Mouse (Mus musculus) liver (tissue): Measurements from ENCODE around the gene Prdx5.

Experiments
- DNase-seq: peaks from one replicate; pipeline ENCODE4 v3.0.0-alpha.2; 2020; ENCODE audit warnings: mixed read lengths

Gene Prdx5

GRCm38 (mm10) chr19:6936299-6936698, 26.4 kb upstream of the Prdx5 start:
- no peak for DNase-seq

- no peak for DNase-seq
Observed at GRCm38 (mm10) chr19:6934195-6934977, 24.5 kb upstream of the Prdx5 start, which contains the start of gene Kcnk4. Gene Kcnk4, minus strand, starts transcription at chr19:6934515.

GRCm38 (mm10) chr19:6933436-6934194, 23.7 kb upstream of the Prdx5 start:
- no peak for DNase-seq

- DNase-seq = no peak
Observed at GRCm38 (mm10) chr19:6933102-6933435, 23.2 kb upstream of the Prdx5 start.

- no peak for DNase-seq
Observed at GRCm38 (mm10) chr19:6932018-6932417, 22.1 kb upstream of the Prdx5 start.

- no peak for DNase-seq
Observed at GRCm38 (mm10) chr19:6931002-6931401, 21.1 kb upstream of the Prdx5 start.

- no peak for DNase-seq
Observed at GRCm38 (mm10) chr19:6928080-6928479, 18.2 kb upstream of the Prdx5 start.

- DNase-seq = no peak
Observed at GRCm38 (mm10) chr19:6926559-6927255, 16.8 kb upstream of the Prdx5 start.

- no peak for DNase-seq
Observed at GRCm38 (mm10) chr19:6925611-6926329, 15.9 kb upstream of the Prdx5 start.

GRCm38 (mm10) chr19:6925307-6925573, 15.3 kb upstream of the Prdx5 start, which contains the start of gene Catsperz:
Gene Catsperz, minus strand, starts transcription at chr19:6925380.
- no peak for DNase-seq

GRCm38 (mm10) chr19:6924461-6925306, 14.8 kb upstream of the Prdx5 start:
- peak; percentile 80 for DNase-seq

- DNase-seq = no peak
Observed at GRCm38 (mm10) chr19:6922901-6923735, 13.2 kb upstream of the Prdx5 start.

- peak; percentile 100 for DNase-seq
Observed at GRCm38 (mm10) chr19:6921647-6922567, 12.0 kb upstream of the Prdx5 start, which contains the start of gene Esrra. Gene Esrra, minus strand, starts transcription at chr19:6921813.

GRCm38 (mm10) chr19:6920741-6921636, 11.1 kb upstream of the Prdx5 start:
- DNase-seq = peak; percentile 62

GRCm38 (mm10) chr19:6919876-6920740, 10.2 kb upstream of the Prdx5 start:
- no peak for DNase-seq

- no peak for DNase-seq
Observed at GRCm38 (mm10) chr19:6919431-6919830, 9.5 kb upstream of the Prdx5 start.

- DNase-seq = no peak
Observed at GRCm38 (mm10) chr19:6918321-6918720, 8.4 kb upstream of the Prdx5 start.

GRCm38 (mm10) chr19:6916496-6916895, 6.6 kb upstream of the Prdx5 start:
- no peak for DNase-seq
